Mouse (Mus musculus): ENCODE measurements at regions not wholly inside any gene's neighbourhood (a gene's known extent, or its start where the extent isn't known, plus 50 kb on each side); places are given as distances from the start of the nearest gene placed in this dataset.

- no peak overlapping the region for H3K4me3 ChIP-seq (ENCODE audit: low read depth, low read length)
- peaks cover 4% of the 10 kb centered on the region; the same call in 1 of the 2 replicates for H3K27me3 ChIP-seq (ENCODE audit: insufficient read depth, low read length)
- H3K9ac ChIP-seq (replicated peaks; ENCODE audit: low read length, poor library complexity, severe bottlenecking), result no peak overlapping the region
- TF ChIP-seq CTCF (IDR thresholded peaks at IDR 0.05), result no peak
- no peak overlapping the region for H3K27ac ChIP-seq (ENCODE audit: low read depth, low read length)
- H3K9me3 ChIP-seq (ENCODE audit: low read length), result no peaks in the 10 kb centered on the region
- H3K36me3 ChIP-seq (ENCODE audit: insufficient read depth, low read length), result no peaks in the 10 kb centered on the region
- H3K4me2 ChIP-seq (ENCODE audit: low read depth, low read length, poor library complexity, severe bottlenecking), result no peak overlapping the region
- DNase-seq (ENCODE audit: low spot score) (no peak), ATAC-seq (ENCODE audit: low FRiP score) (no peak)
- no peaks in the 10 kb centered on the region for H3K4me1 ChIP-seq (ENCODE audit: insufficient read depth, low read length)
- 75% methylated on average over 15 of the region's 15 CpGs for WGBS
Observed at GRCm38 (mm10) chr17:45866876-45867652, 133.4 kb upstream of the 1600014C23Rik start.

DNA sequence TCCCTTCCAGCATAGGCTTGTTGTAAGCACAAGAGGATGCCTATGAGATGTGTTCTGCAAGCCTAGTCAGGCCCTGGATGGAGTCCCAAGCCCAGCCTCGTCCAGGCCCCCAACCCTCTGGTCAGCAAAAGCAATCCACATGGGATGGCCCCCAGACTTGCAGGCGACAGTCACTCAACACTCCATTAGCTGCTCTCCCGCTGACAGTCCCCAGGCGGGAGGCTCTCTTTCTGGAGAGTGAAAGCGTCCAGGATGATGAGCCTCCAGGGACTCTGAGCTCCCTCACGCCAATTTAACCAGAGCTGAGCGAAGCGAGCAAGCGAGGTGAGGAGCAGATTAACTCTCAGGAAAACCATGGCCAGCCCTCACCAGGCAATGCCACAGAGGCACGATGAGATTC lies 132.7 kb upstream of the 1600014C23Rik start:
- TF ChIP-seq CTCF (IDR thresholded peaks at IDR 0.05), result no peak
- Histone ChIP-seq H3K36me3 (ENCODE audit: insufficient read depth, low read length) (no peaks in the 10 kb centered on the region), H3K27me3 (ENCODE audit: insufficient read depth, low read length) (peaks cover 4% of the 10 kb centered on the region; the same call in 1 of the 2 replicates), H3K9ac (replicated peaks; ENCODE audit: low read length, poor library complexity, severe bottlenecking) (no peak overlapping the region), H3K4me3 (ENCODE audit: low read depth, low read length) (no peak overlapping the region), H3K9me3 (ENCODE audit: low read length) (no peaks in the 10 kb centered on the region), H3K4me2 (ENCODE audit: low read depth, low read length, poor library complexity, severe bottlenecking) (no peak overlapping the region), H3K4me1 (ENCODE audit: insufficient read depth, low read length) (no peaks in the 10 kb centered on the region), H3K27ac (ENCODE audit: low read depth, low read length) (no peak overlapping the region)
- 24% methylated on average over 10 of the region's 10 CpGs for WGBS
- ATAC-seq (ENCODE audit: low FRiP score) (no peak), DNase-seq (ENCODE audit: low spot score) (no peak)

GRCm38 (mm10) chr17:45865944-45866343 lies 132.3 kb upstream of the 1600014C23Rik start:
- Histone ChIP-seq H3K27ac (ENCODE audit: low read depth, low read length) (no peak overlapping the region), H3K27me3 (ENCODE audit: insufficient read depth, low read length) (peaks cover 4% of the 10 kb centered on the region; the same call in 1 of the 2 replicates), H3K9me3 (ENCODE audit: low read length) (no peaks in the 10 kb centered on the region), H3K9ac (replicated peaks; ENCODE audit: low read length, poor library complexity, severe bottlenecking) (no peak overlapping the region), H3K36me3 (ENCODE audit: insufficient read depth, low read length) (no peaks in the 10 kb centered on the region), H3K4me1 (ENCODE audit: insufficient read depth, low read length) (no peaks in the 10 kb centered on the region), H3K4me3 (ENCODE audit: low read depth, low read length) (no peak overlapping the region), H3K4me2 (ENCODE audit: low read depth, low read length, poor library complexity, severe bottlenecking) (no peak overlapping the region)
- 75% methylated on average over 6 of the region's 6 CpGs for WGBS
- no peak for TF ChIP-seq CTCF (IDR thresholded peaks at IDR 0.05)
- ATAC-seq (ENCODE audit: low FRiP score) (no peak), DNase-seq (ENCODE audit: low spot score) (no peak)

DNA sequence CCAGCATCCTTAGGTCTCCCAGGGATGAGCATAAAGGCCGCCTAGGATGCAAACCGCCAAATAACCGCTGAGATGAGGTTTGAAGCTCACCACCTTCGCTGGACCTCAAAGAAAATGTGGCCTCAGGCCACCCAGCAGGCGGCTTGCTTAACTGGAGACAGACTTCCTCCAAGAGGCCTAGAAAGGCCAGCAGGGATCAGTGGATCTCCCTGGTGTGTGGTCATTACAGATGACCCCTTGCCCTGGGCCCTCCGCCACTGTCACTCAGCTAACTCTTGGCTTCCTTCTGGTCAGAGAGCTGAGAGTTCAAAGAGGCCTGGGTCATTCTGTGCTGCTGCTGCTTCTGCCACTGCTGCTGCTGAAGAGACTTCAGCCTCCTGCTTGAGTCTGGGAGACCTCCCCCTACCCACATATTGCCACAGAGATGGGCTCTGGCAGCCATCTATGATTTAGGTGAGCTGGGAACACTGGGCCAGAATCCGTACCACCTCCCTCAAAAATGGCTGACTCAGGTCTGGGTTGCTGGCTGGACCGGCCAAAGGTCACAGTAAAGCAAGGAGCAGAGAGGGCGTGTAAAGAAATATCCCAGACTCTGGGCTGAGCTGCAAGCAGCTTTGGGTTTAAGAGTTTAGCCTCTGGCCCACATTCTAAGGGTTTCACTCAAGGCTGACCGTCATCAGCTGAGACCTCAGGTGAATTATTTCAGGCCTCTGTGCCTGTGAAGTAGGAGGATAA lies 130.0 kb upstream of the 1600014C23Rik start:
- no peaks in the 10 kb centered on the region for H3K9me3 ChIP-seq (ENCODE audit: low read length)
- H3K4me3 ChIP-seq (ENCODE audit: low read depth, low read length), result no peak overlapping the region
- whole genome bisulfite sequencing, result 69% methylated on average over 10 of the region's 10 CpGs

GRCm38 (mm10) chr17:45863031-45863430 lies 129.4 kb upstream of the 1600014C23Rik start:
- Histone ChIP-seq H3K27ac (ENCODE audit: low read depth, low read length) (no peak overlapping the region), H3K4me3 (ENCODE audit: low read depth, low read length) (no peak overlapping the region), H3K9me3 (ENCODE audit: low read length) (no peaks in the 10 kb centered on the region), H3K4me2 (ENCODE audit: low read depth, low read length, poor library complexity, severe bottlenecking) (no peak overlapping the region), H3K27me3 (ENCODE audit: insufficient read depth, low read length) (peaks cover 4% of the 10 kb centered on the region; the same call in 1 of the 2 replicates), H3K4me1 (ENCODE audit: insufficient read depth, low read length) (no peaks in the 10 kb centered on the region), H3K36me3 (ENCODE audit: insufficient read depth, low read length) (no peaks in the 10 kb centered on the region), H3K9ac (replicated peaks; ENCODE audit: low read length, poor library complexity, severe bottlenecking) (no peak overlapping the region)
- no peak for DNase-seq (ENCODE audit: low spot score)
- ATAC-seq (ENCODE audit: low FRiP score), result no peak
- 79% methylated on average over 3 of the region's 3 CpGs for WGBS
- no peak for TF ChIP-seq CTCF (IDR thresholded peaks at IDR 0.05)

More for the DNA sequence above, 130.0 kb upstream of the 1600014C23Rik start:
- H3K27ac ChIP-seq (ENCODE audit: low read depth, low read length), result no peak overlapping the region
- no peak for DNase-seq (ENCODE audit: low spot score)
- no peaks in the 10 kb centered on the region for H3K4me1 ChIP-seq (ENCODE audit: insufficient read depth, low read length)
- no peak overlapping the region for H3K9ac ChIP-seq (replicated peaks; ENCODE audit: low read length, poor library complexity, severe bottlenecking)
- ATAC-seq (ENCODE audit: low FRiP score), result no peak
- H3K27me3 ChIP-seq (ENCODE audit: insufficient read depth, low read length), result peaks cover 4% of the 10 kb centered on the region; the same call in 1 of the 2 replicates
- H3K36me3 ChIP-seq (ENCODE audit: insufficient read depth, low read length), result no peaks in the 10 kb centered on the region
- no peak overlapping the region for H3K4me2 ChIP-seq (ENCODE audit: low read depth, low read length, poor library complexity, severe bottlenecking)
- no peak for TF ChIP-seq CTCF (IDR thresholded peaks at IDR 0.05)

DNA sequence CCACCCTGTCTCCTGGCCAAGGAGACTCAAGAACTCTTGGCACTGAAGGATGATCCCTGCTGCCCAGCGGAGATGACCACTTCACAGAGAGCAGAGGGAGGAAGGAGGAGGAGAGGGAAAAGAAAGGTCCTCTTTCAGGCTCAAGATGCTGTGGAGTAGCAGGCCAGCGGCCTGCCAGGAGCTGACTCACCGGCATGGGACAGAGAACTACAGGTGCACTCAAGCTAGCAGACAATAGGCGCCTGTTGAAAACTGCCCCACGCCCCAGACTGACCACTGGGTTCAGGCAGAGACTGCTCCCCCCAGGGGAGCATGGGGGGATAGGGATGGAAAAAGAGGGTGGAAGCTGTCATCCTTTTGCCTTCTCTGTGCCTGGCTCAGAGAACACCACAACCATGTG lies 125.8 kb upstream of the 1600014C23Rik start:
- ATAC-seq (ENCODE audit: low FRiP score), result no peak
- H3K27ac ChIP-seq (ENCODE audit: low read depth, low read length), result no peak overlapping the region
- H3K27me3 ChIP-seq (ENCODE audit: insufficient read depth, low read length), result no peaks in the 10 kb centered on the region
- no peak for DNase-seq (ENCODE audit: low spot score)
- TF ChIP-seq CTCF (IDR thresholded peaks at IDR 0.05), result no peak
- H3K9me3 ChIP-seq (ENCODE audit: low read length), result no peaks in the 10 kb centered on the region
- H3K9ac ChIP-seq (replicated peaks; ENCODE audit: low read length, poor library complexity, severe bottlenecking), result no peak overlapping the region
- H3K4me2 ChIP-seq (ENCODE audit: low read depth, low read length, poor library complexity, severe bottlenecking), result no peak overlapping the region
- 88% methylated on average over 5 of the region's 5 CpGs for WGBS
- H3K4me1 ChIP-seq (ENCODE audit: insufficient read depth, low read length), result no peaks in the 10 kb centered on the region
- H3K4me3 ChIP-seq (ENCODE audit: low read depth, low read length), result no peak overlapping the region
- H3K36me3 ChIP-seq (ENCODE audit: insufficient read depth, low read length), result no peaks in the 10 kb centered on the region

Data from midbrain, postnatal 0 days (tissue).